Comparison of ENCODE assay signal across 12 mouse cellular contexts in the genomic region with DNA sequence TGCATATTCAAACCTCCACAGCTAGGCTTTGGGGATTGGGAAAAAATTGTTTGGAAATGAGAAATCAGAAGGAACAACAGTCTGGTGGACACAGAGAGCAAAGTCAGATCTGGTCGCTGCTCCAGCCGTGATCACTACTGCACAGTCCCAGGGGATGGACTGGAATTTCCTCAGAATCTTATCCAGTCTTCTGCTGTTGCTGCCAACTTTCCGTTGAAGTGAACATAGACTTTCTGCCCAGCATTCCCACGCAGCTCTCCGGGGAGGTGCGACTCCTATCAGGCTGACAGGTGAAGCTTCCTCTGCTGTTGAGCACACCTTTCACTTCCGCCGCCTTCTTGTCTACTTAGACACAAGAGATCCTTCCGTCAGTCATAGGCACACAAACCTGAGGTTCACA.
DNase-seq lines count a peak whose midpoint lies in the region; ATAC-seq and TF ChIP-seq lines count a peak whose summit lies in the region.
"Had no signal": no experiment of that assay in that cellular context is flagged by ENCODE, and none has a peak within 500 bp of the region (broad histone marks: within the 10 kb centered on the region; RNA-seq: fewer than 3 reads in every experiment).

No protein-coding gene starts in this region.

- no peak; the same call in 1 of the 2 replicates for TF ChIP-seq CTCF in left cerebral cortex, adult 2 months (IDR thresholded peaks at IDR 0.05)

- H3K9ac ChIP-seq in heart, embryonic 11.5 days (ENCODE audit: low read depth, low read length) = no peak overlapping the region
- H3K9ac ChIP-seq: hindbrain, embryonic 14.5 days; lung, embryonic 15.5 days had no signal

- ATAC-seq in heart, embryonic 11.5 days (replicated peaks; ENCODE audit: insufficient number of reproducible peaks, low FRiP score, low TSS enrichment) = 0 out of 2 replicates have a peak, but pooled peaks have one; percentile 35

- intact Hi-C loops in gastrocnemius, postnatal 14 days (cut with DNase I; ENCODE audit: low total_unique reads) = loop anchor here (10.0 kb wide), 1 partner anchor 235 kb away; a partner anchor contains a TSS
- intact Hi-C loops in left cerebral cortex, adult 2 months (cut with DNase I) = no loop called here
- intact Hi-C loops in left cerebral cortex, postnatal 25 days (cut with DNase I) = no loop called here
- intact Hi-C loops in heart, postnatal 36 days (cut with DNase I) = no loop called here

- WGBS in heart, embryonic 11.5 days (ENCODE audit: insufficient replicate concordance) = 62% methylated on average over 9 of the region's 9 CpGs

- peak; percentile 16 for DNase-seq in gastrocnemius, postnatal 14 days
- DNase-seq in gastrocnemius, postnatal 4 days (ENCODE audit: low spot score in 2 of 2) = no peak
- DNase-seq in left cerebral cortex, adult 2 months (ENCODE audit: extremely low spot score in 1 of 2, low spot score in 2 of 2) = no peak
- no peak for DNase-seq in left cerebral cortex, postnatal 25 days (ENCODE audit: low spot score in 2 of 2)
- peak; percentile 36 to 62 for DNase-seq in heart, postnatal 36 days
- no peak for DNase-seq in embryo, embryonic 11 days
- no peak for DNase-seq in layer of hippocampus, adult 8-10 months (ENCODE audit: low spot score in 2 of 2)

- H3K4me1 ChIP-seq in heart, embryonic 11.5 days (ENCODE audit: control insufficient read depth, insufficient read depth, low read length) = no peaks in the 10 kb centered on the region
- H3K4me1 ChIP-seq: lung, embryonic 15.5 days had no signal

- H3K4me3 ChIP-seq in left cerebral cortex, adult 2 months = no peak overlapping the region
- no peak overlapping the region for H3K4me3 ChIP-seq in heart, embryonic 11.5 days (ENCODE audit: low read depth, low read length)
- H3K4me3 ChIP-seq: lung, embryonic 15.5 days; myocyte had no signal

- no peak overlapping the region for H3K4me2 ChIP-seq in heart, embryonic 11.5 days
- H3K4me2 ChIP-seq: hindbrain, embryonic 14.5 days; liver, embryonic 11.5 days; lung, embryonic 15.5 days had no signal

- H3K27ac ChIP-seq in left cerebral cortex, adult 2 months = peak overlapping the region; percentile 51; the same call in 1 of the 2 replicates
- H3K27ac ChIP-seq in heart, embryonic 11.5 days (ENCODE audit: low read depth, low read length) = peak overlapping the region; percentile 15; the same call in 1 of the 2 replicates
- H3K27ac ChIP-seq: hindbrain, embryonic 14.5 days; lung, embryonic 15.5 days had no signal

- H3K9me3 ChIP-seq in heart, embryonic 11.5 days (replicated peaks; ENCODE audit: control insufficient read depth, low read length) = no peaks in the 10 kb centered on the region
- H3K9me3 ChIP-seq: lung, embryonic 15.5 days had no signal

- no peaks in the 10 kb centered on the region for H3K27me3 ChIP-seq in heart, embryonic 11.5 days (ENCODE audit: control insufficient read depth, insufficient read depth, low read length)
- H3K27me3 ChIP-seq: lung, embryonic 15.5 days had no signal

- no peaks in the 10 kb centered on the region for H3K36me3 ChIP-seq in heart, embryonic 11.5 days (ENCODE audit: control insufficient read depth, insufficient read depth, low read length)
- H3K36me3 ChIP-seq: lung, embryonic 15.5 days had no signal

Comparison
In these comparisons a context has a peak if more than half of its experiments do, and no peak if none do; other contexts are left out.
1. DNase-seq: peak in gastrocnemius, postnatal 14 days (single experiment) and heart, postnatal 36 days (2 of 2); none in gastrocnemius, postnatal 4 days (0 of 2), left cerebral cortex, adult 2 months (0 of 2), left cerebral cortex, postnatal 25 days (0 of 2), embryo, embryonic 11 days (single experiment) and layer of hippocampus, adult 8-10 months (0 of 2).